Mouse (Mus musculus) central nervous system, embryonic 14 days (tissue): Measurements from ENCODE around the gene Rnaset2b. TPM values are rescaled to one million over a fixed set of nuclear protein-coding genes. Genes with fewer than 3 reads are reported as not detected.

Experiments used
- polyA plus RNA-seq: library from polyadenylated mRNA; depleted of rRNA; stranded (reverse); fragments of >200 nt; gene quantifications from 2 replicates; pipeline ENCODE4 v1.2.3, GENCODE M21; 2012; rRNA removed

Gene Rnaset2b
- polyA plus RNA-seq: 86.5 and 102 TPM in 2 replicates

DNA sequence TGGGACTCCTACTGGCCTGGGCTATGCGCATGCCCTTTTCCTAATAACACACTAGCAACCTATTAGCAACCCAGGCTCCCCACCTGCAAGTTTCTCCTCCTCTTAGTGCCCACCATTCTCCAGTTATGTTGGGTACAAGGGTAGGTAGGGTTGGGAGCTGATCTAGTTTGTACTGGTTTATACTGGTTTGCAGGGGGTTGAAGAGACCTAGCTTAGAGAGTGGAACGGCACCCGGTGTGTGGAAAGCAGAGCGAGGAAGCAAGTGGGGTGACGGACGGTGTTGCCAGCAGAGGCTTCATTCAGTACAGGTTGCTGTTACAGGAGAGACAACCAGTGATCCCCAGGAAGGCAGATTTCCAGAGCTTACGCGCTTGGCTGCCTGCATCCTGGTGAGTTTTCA is at the start of gene Rnaset2b:
Rnaset2b (plus strand) TSS at position 301 of the 400 bp plus-strand sequence.

DNA sequence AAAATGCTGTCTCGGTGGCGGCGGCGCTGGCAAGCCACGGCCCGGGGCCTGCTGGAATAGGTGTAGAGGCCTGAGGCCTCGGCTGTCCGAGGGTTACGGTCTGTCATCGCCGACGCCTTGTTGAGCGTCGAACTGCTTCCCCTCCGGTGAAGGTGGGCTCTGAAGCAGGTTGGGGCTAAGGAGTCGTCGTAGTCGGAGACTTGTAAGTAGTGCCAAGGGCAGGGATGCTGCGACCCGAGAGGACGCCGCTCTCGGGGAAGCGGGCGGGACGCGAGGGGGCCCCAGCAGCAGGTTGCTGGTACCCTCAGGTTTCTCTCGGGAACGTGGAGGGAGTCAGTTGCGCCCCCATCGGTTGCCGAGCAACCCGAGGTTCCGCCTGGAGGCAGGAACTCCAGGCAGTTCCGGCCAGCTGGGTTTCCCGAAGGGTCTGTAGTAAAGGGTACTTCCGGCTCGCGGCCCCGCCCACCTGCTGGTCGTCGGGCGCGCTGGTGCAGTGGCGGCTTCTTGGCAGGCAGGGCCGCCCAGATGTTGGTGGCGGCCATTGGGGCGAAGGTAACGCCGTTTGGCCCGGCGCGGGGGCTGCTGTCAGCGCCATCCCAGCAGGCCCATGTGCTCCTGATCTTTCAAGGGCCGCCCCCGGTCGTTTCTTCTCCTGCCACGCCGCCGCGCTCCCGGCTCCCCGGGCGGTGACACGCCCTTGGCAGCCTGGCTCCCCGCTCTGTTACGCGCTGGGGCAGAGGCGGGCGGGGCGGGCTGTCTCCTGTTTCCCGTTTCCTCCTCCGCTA is 22.3 kb upstream of the Rnaset2b start, which contains the start of gene Rsph3b:
Rsph3b (minus strand) TSS at position 699 of the 785 bp plus-strand sequence.

DNA sequence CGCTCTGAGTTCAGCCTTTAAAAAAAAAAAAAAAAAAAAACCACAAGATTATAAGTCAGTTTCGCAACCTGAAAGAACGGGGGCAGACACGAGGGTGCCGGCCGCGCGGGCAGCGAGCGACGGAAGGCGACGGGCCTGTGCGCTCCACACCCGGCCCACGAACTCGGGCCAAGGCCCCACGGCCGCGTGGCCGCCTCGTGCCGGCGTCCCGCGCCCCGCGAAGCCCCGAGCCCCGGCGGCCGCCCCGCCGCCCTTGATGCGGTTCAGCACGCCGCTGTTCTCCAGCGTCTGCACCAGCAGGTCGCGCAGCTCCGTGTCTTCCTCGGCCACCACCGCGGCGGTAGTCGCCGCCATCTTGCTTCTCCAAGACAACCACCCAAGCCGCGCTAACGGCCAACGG is 9.7 kb upstream of the Rnaset2b start, which contains the start of gene Tagap1:
Tagap1 (minus strand) TSS at position 381 of the 400 bp plus-strand sequence.

DNA sequence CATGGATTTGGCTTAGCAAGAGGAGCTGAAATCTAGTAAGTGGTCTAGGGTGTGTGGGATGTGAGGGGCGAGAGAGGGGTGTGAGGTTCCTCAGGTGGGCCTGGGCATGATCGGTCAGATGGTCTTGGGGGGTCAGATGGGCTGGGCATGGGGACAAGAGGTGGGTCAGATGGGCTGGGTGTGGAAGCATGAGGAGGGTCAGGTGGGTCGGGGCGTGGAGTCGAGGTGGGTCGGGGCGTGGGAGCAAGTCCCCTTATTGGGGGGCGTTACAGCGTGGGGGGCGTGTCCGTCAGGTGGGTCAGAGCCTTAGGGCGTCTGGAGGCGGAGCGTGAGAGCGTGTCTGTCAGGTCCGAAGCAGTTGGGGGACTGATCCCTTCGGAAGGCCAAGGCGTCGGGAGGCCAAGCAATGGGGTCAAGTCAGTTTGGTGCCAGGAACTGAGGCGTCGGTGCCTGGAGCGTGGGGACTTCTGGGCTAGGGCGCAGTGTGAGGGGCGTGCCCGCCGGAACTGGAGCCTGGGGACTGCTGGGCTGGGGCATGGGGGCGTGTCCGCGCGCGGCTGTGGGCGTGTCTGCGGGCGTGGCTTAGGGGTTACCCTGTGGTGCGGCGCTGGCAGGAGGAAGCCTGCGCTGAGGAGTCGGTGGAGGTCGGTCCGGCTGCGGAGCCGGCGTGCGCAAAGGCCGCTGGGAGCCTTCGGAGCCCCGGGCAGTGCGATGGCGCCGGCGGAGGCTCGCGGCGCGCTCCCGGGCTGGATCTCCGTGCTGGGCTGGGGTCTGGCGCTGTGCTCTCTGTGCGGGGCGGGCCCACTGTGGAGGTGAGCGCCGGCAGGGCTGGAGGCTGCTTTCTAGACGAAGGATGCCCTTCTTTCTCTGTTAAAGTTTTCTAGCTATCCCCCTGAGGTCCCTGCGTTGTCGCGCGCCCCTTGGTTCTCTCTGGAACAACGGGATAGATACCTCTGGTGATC is 8.1 kb downstream of the Rnaset2b start, which contains the start of gene Gm49721:
Gm49721 (plus strand) TSS at position 618 of the 962 bp plus-strand sequence.

DNA sequence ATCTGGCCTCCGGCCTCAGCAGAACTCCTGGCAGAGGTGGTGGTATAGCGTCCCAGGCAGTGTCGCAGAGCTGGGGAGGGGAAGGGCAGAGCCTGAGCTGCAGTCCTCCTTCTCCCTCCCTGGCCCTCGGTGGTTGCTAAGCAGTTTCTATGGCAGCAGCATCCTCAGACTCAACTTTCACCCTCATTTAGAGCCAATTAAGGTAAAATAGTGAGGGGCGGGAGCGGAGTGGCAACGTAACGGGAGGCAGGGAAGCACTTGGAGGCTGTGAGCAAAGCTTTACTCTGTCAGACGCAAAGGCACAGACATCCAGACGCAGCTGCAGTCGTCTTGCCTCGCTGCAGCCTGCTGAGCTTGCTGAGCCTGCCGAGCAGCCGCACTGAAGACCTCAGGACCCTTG is 54.8 kb downstream of the Rnaset2b start, which contains the start of gene Gm1604a:
Gm1604a (plus strand) TSS at position 312 of the 400 bp plus-strand sequence.

Other genes starting within 250 kb of the Rnaset2b start
- 44.3 and 63.2 TPM in 2 replicates for gene Ezr, start 187.8 kb upstream of the Rnaset2b start, polyA plus RNA-seq
- 27.0 and 27.9 TPM in 2 replicates for gene Rsph3b, start 22.0 kb upstream of the Rnaset2b start, polyA plus RNA-seq
- gene Tagap1, start 9.5 kb upstream of the Rnaset2b start, polyA plus RNA-seq: 46.1 and 47.7 TPM in 2 replicates
- 0.66 and 0.79 TPM in 2 replicates for gene Gm49721, start 8.3 kb downstream of the Rnaset2b start, polyA plus RNA-seq
- not detected in 2 replicates for gene Gm1604a, start 54.9 kb downstream of the Rnaset2b start, polyA plus RNA-seq
- gene Rps6ka2, start 199.5 kb downstream of the Rnaset2b start, polyA plus RNA-seq: 24.9 and 27.7 TPM in 2 replicates